Mouse (Mus musculus): ENCODE data around the gene Sirt2. TPM values are rescaled to one million over a fixed set of nuclear protein-coding genes. Genes with fewer than 3 reads are reported as not detected.

Gene Sirt2
- total and polyA plus RNA-seq, 3 experiments = 40.9 to 128 (median 68.3) TPM

DNA sequence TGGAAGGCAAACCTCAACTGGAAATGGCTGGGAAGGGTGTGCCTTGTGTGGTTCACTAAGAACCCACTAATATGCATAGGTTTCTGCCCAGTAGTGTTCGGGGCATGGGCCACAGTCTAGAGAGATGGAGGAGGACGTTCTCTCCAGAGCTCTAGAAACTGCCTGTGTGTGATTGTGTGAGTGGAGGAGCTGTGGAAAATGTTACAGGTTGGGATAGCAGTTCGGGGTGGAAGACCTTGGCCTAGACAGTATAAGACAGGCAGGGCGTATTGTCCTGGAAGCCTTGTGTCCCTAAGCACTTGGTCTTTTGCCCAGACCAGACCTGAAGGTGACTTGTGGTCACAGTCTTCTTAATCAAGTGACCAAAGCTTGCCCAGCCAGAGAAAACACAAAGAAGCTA, 45.9 kb downstream of the Sirt2 start:
- TF ChIP-seq ZNF384 (IDR thresholded peaks at IDR 0.05; ENCODE audit: low read depth, low read length) (no peak), MAX (IDR thresholded peaks at IDR 0.05; ENCODE audit: low read length) (no peak), ZMIZ1 (IDR thresholded peaks at IDR 0.05; ENCODE audit: low read depth, low read length) (0 out of 2 replicates have a peak, but pooled peaks have one; percentile 50), EP300 (IDR thresholded peaks at IDR 0.05; ENCODE audit: low read length) (no peak), CHD1 (IDR thresholded peaks at IDR 0.05; ENCODE audit: low read depth, low read length) (0 out of 2 replicates have a peak, but pooled peaks have one; percentile 35), JUND (conservative IDR thresholded peaks at IDR 0.05; ENCODE audit: low read depth, low read length) (no peak), POLR2AphosphoS2 (IDR thresholded peaks at IDR 0.05; ENCODE audit: low read depth, low read length) (no peak; the same call in 1 of the 2 replicates), GABPA (IDR thresholded peaks at IDR 0.05; ENCODE audit: insufficient replicate concordance, low read depth, low read length) (no peak), SMC3 (IDR thresholded peaks at IDR 0.05; ENCODE audit: low read depth, low read length) (no peak), PAX5 (IDR thresholded peaks at IDR 0.05; ENCODE audit: low read length) (no peak), POLR2A (IDR thresholded peaks at IDR 0.05; ENCODE audit: low read depth, low read length) (0 out of 2 replicates have a peak, but pooled peaks have one; percentile 11), HCFC1 (IDR thresholded peaks at IDR 0.05; ENCODE audit: low read depth, low read length) (no peak), CHD2 (IDR thresholded peaks at IDR 0.05; ENCODE audit: low read length) (no peak), USF1 (IDR thresholded peaks at IDR 0.05; ENCODE audit: low read depth, low read length) (no peak), SIN3A (IDR thresholded peaks at IDR 0.05; ENCODE audit: low read length) (peak; percentile 36; the same call in 1 of the 2 replicates), ZC3H11A (IDR thresholded peaks at IDR 0.05; ENCODE audit: low read depth, low read length) (no peak), ETS1 (conservative IDR thresholded peaks at IDR 0.05; ENCODE audit: low read depth, low read length) (no peak), MAFK (IDR thresholded peaks at IDR 0.05; ENCODE audit: insufficient replicate concordance, low read length) (no peak), KAT2A (IDR thresholded peaks at IDR 0.05; ENCODE audit: insufficient replicate concordance, low read length) (no peak)
- Histone ChIP-seq H3K9me3 (replicated peaks; ENCODE audit: low read length) (no peaks in the 10 kb centered on the region), H3K4me2 (ENCODE audit: insufficient read depth, low read depth, poor library complexity, severe bottlenecking) (peak overlapping the region; percentile 90), H3K36me3 (replicated peaks in 1 of 2; ENCODE audit: control insufficient read depth in 1 of 2, insufficient read depth in 1 of 2, low read length in 1 of 2) (peaks cover 51 to 56% of the 10 kb centered on the region in 2 experiments), H3K4me3 (replicated peaks in 1 of 3; ENCODE audit: low read depth in 2 of 3, low read length in 2 of 3, poor library complexity in 1 of 3) (peak overlapping the region; percentile 74 to 96 (median 78)), H3K27me3 (replicated peaks) (no peaks in the 10 kb centered on the region), H3K27ac (ENCODE audit: insufficient read depth, low read depth) (peak overlapping the region; percentile 55), H3K9ac (ENCODE audit: insufficient read depth, low read depth) (peak overlapping the region; percentile 100), H3K4me1 (ENCODE audit: control insufficient read depth in 1 of 2, insufficient read depth in 2 of 2) (peaks cover 13 to 60% of the 10 kb centered on the region in 2 experiments), H3K79me2 (replicated peaks; ENCODE audit: control insufficient read depth, extremely low read depth, insufficient read depth, poor library complexity, severe bottlenecking) (peaks cover 61% of the 10 kb centered on the region)
- dilution Hi-C loops (cut with MboI; ENCODE audit: extremely low pct_ligation_motif_present, extremely low pct_unique_long_range_greater_than_20kb, low sequenced_read_pairs) (no loop called here), in situ Hi-C loops (cut with MboI; ENCODE audit: low pct_ligation_motif_present, low pct_unique_long_range_greater_than_20kb, low sequenced_read_pairs) (no loop called here)
- no peak for DNase-seq (ENCODE audit: extremely low read depth)

- Histone ChIP-seq H3K27me3 (replicated peaks) (no peaks in the 10 kb centered on the region), H3K9ac (ENCODE audit: insufficient read depth, low read depth) (peak overlapping the region; percentile 100), H3K4me2 (ENCODE audit: insufficient read depth, low read depth, poor library complexity, severe bottlenecking) (peak overlapping the region; percentile 90), H3K4me1 (ENCODE audit: control insufficient read depth in 1 of 2, insufficient read depth in 2 of 2) (peaks cover 14 to 60% of the 10 kb centered on the region in 2 experiments), H3K27ac (ENCODE audit: insufficient read depth, low read depth) (peak overlapping the region; percentile 55; the same call in 1 of the 2 replicates), H3K9me3 (replicated peaks; ENCODE audit: low read length) (no peaks in the 10 kb centered on the region), H3K4me3 (replicated peaks in 1 of 3; ENCODE audit: low read depth in 2 of 3, low read length in 2 of 3, poor library complexity in 1 of 3) (peak overlapping the region in 2 of 3 experiments; percentile 74 to 96), H3K36me3 (replicated peaks in 1 of 2; ENCODE audit: control insufficient read depth in 1 of 2, insufficient read depth in 1 of 2, low read length in 1 of 2) (peaks cover 56 to 62% of the 10 kb centered on the region in 2 experiments), H3K79me2 (replicated peaks; ENCODE audit: control insufficient read depth, extremely low read depth, insufficient read depth, poor library complexity, severe bottlenecking) (peaks cover 66% of the 10 kb centered on the region)
- no peak for DNase-seq (ENCODE audit: extremely low read depth)
- in situ Hi-C loops (cut with MboI; ENCODE audit: low pct_ligation_motif_present, low pct_unique_long_range_greater_than_20kb, low sequenced_read_pairs) (no loop called here), dilution Hi-C loops (cut with MboI; ENCODE audit: extremely low pct_ligation_motif_present, extremely low pct_unique_long_range_greater_than_20kb, low sequenced_read_pairs) (no loop called here)
- no peak for TF ChIP-seq HCFC1 (IDR thresholded peaks at IDR 0.05; ENCODE audit: low read depth, low read length)
- no peak for TF ChIP-seq CHD1 (IDR thresholded peaks at IDR 0.05; ENCODE audit: low read depth, low read length)
- peak in 1 of 2 experiments; percentile 31; a peak in 2 of 4 replicates for TF ChIP-seq CTCF (conservative IDR thresholded peaks at IDR 0.05 in 1 of 2, IDR thresholded peaks at IDR 0.05 in 1 of 2; ENCODE audit: low read depth in 2 of 2, low read length in 2 of 2)
- no peak for TF ChIP-seq E2F4 (IDR thresholded peaks at IDR 0.05; ENCODE audit: insufficient replicate concordance, low read depth, low read length)
- TF ChIP-seq ZMIZ1 (IDR thresholded peaks at IDR 0.05; ENCODE audit: low read depth, low read length) = 0 out of 2 replicates have a peak, but pooled peaks have one; percentile 3
- TF ChIP-seq EP300 (IDR thresholded peaks at IDR 0.05; ENCODE audit: low read length) = no peak
These were observed 46.4 kb downstream of the Sirt2 start for GRCm38 (mm10) chr7:28812949-28813348.
